Mouse (Mus musculus): ENCODE measurements at regions not wholly inside any gene's neighbourhood (a gene's known extent, or its start where the extent isn't known, plus 50 kb on each side); places are given as distances from the start of the nearest gene placed in this dataset.

- H3K4me3 ChIP-seq (replicated peaks in 1 of 3; ENCODE audit: low read depth in 2 of 3, low read length in 2 of 3, poor library complexity in 1 of 3) = no peak overlapping the region
- H3K36me3 ChIP-seq (replicated peaks in 1 of 2; ENCODE audit: control insufficient read depth in 1 of 2, insufficient read depth in 1 of 2, low read length in 1 of 2) = no peaks in the 10 kb centered on the region
- no peaks in the 10 kb centered on the region for H3K4me1 ChIP-seq (ENCODE audit: control insufficient read depth in 1 of 2, insufficient read depth in 2 of 2)
- in situ Hi-C loops (cut with MboI; ENCODE audit: low pct_ligation_motif_present, low pct_unique_long_range_greater_than_20kb, low sequenced_read_pairs) = no loop called here
- TF ChIP-seq UBTF (IDR thresholded peaks at IDR 0.05; ENCODE audit: low read depth, low read length) (no peak), TCF12 (IDR thresholded peaks at IDR 0.05; ENCODE audit: low read depth, low read length) (no peak), JUN (IDR thresholded peaks at IDR 0.05; ENCODE audit: insufficient read depth, low read depth, low read length) (no peak), USF1 (IDR thresholded peaks at IDR 0.05; ENCODE audit: low read depth, low read length) (no peak), CTCF (conservative IDR thresholded peaks at IDR 0.05 in 1 of 2, IDR thresholded peaks at IDR 0.05 in 1 of 2; ENCODE audit: low read depth in 2 of 2, low read length in 2 of 2) (no peak), JUND (conservative IDR thresholded peaks at IDR 0.05; ENCODE audit: low read depth, low read length) (no peak), CHD2 (IDR thresholded peaks at IDR 0.05; ENCODE audit: low read length) (no peak), HCFC1 (IDR thresholded peaks at IDR 0.05; ENCODE audit: low read depth, low read length) (no peak), POLR2AphosphoS2 (IDR thresholded peaks at IDR 0.05; ENCODE audit: low read depth, low read length) (no peak), EP300 (IDR thresholded peaks at IDR 0.05; ENCODE audit: low read length) (no peak), TBP (conservative IDR thresholded peaks at IDR 0.05; ENCODE audit: low read depth, low read length) (no peak)
- H3K27me3 ChIP-seq (replicated peaks) = no peaks in the 10 kb centered on the region
- H3K9ac ChIP-seq (ENCODE audit: insufficient read depth, low read depth) = no peak overlapping the region
- H3K79me2 ChIP-seq (replicated peaks; ENCODE audit: control insufficient read depth, extremely low read depth, insufficient read depth, poor library complexity, severe bottlenecking) = no peaks in the 10 kb centered on the region
- dilution Hi-C loops (cut with MboI; ENCODE audit: extremely low pct_ligation_motif_present, extremely low pct_unique_long_range_greater_than_20kb, low sequenced_read_pairs) = no loop called here
- H3K27ac ChIP-seq (ENCODE audit: insufficient read depth, low read depth) = no peak overlapping the region
- no peak overlapping the region for H3K4me2 ChIP-seq (ENCODE audit: insufficient read depth, low read depth, poor library complexity, severe bottlenecking)
- DNase-seq (ENCODE audit: extremely low read depth) = no peak
- H3K9me3 ChIP-seq (replicated peaks; ENCODE audit: low read length) = peaks cover 74% of the 10 kb centered on the region
Observed at GRCm38 (mm10) chr8:8942991-8943390, 252.7 kb upstream of the Arglu1 start.

GRCm38 (mm10) chr8:8940899-8941298, 250.6 kb upstream of the Arglu1 start:
- H3K79me2 ChIP-seq (replicated peaks; ENCODE audit: control insufficient read depth, extremely low read depth, insufficient read depth, poor library complexity, severe bottlenecking) = no peaks in the 10 kb centered on the region
- TF ChIP-seq USF2 (conservative IDR thresholded peaks at IDR 0.05; ENCODE audit: low read depth, low read length) (no peak), USF1 (IDR thresholded peaks at IDR 0.05; ENCODE audit: low read depth, low read length) (no peak), MAFK (IDR thresholded peaks at IDR 0.05; ENCODE audit: insufficient replicate concordance, low read length) (no peak), MAZ (IDR thresholded peaks at IDR 0.05; ENCODE audit: low read depth, low read length) (no peak)
- no peak for DNase-seq (ENCODE audit: extremely low read depth)
- no peak overlapping the region for H3K4me2 ChIP-seq (ENCODE audit: insufficient read depth, low read depth, poor library complexity, severe bottlenecking)
- H3K27ac ChIP-seq (ENCODE audit: insufficient read depth, low read depth) = no peak overlapping the region
- H3K4me3 ChIP-seq (replicated peaks in 1 of 3; ENCODE audit: low read depth in 2 of 3, low read length in 2 of 3, poor library complexity in 1 of 3) = no peak overlapping the region
- H3K9ac ChIP-seq (ENCODE audit: insufficient read depth, low read depth) = no peak overlapping the region
- H3K4me1 ChIP-seq (ENCODE audit: control insufficient read depth in 1 of 2, insufficient read depth in 2 of 2) = no peaks in the 10 kb centered on the region
- peaks cover 72% of the 10 kb centered on the region for H3K9me3 ChIP-seq (replicated peaks; ENCODE audit: low read length)
- dilution Hi-C loops (cut with MboI; ENCODE audit: extremely low pct_ligation_motif_present, extremely low pct_unique_long_range_greater_than_20kb, low sequenced_read_pairs) (no loop called here), in situ Hi-C loops (cut with MboI; ENCODE audit: low pct_ligation_motif_present, low pct_unique_long_range_greater_than_20kb, low sequenced_read_pairs) (no loop called here)
- no peaks in the 10 kb centered on the region for H3K27me3 ChIP-seq (replicated peaks)
- H3K36me3 ChIP-seq (replicated peaks in 1 of 2; ENCODE audit: control insufficient read depth in 1 of 2, insufficient read depth in 1 of 2, low read length in 1 of 2) = no peaks in the 10 kb centered on the region

- Histone ChIP-seq H3K4me1 (ENCODE audit: control insufficient read depth in 1 of 2, insufficient read depth in 2 of 2) (no peaks in the 10 kb centered on the region), H3K27ac (ENCODE audit: insufficient read depth, low read depth) (no peak overlapping the region), H3K79me2 (replicated peaks; ENCODE audit: control insufficient read depth, extremely low read depth, insufficient read depth, poor library complexity, severe bottlenecking) (no peaks in the 10 kb centered on the region), H3K4me2 (ENCODE audit: insufficient read depth, low read depth, poor library complexity, severe bottlenecking) (no peak overlapping the region), H3K4me3 (replicated peaks in 1 of 3; ENCODE audit: low read depth in 2 of 3, low read length in 2 of 3, poor library complexity in 1 of 3) (no peak overlapping the region), H3K9me3 (replicated peaks; ENCODE audit: low read length) (peaks cover 67% of the 10 kb centered on the region), H3K27me3 (replicated peaks) (no peaks in the 10 kb centered on the region), H3K9ac (ENCODE audit: insufficient read depth, low read depth) (no peak overlapping the region), H3K36me3 (replicated peaks in 1 of 2; ENCODE audit: control insufficient read depth in 1 of 2, insufficient read depth in 1 of 2, low read length in 1 of 2) (no peaks in the 10 kb centered on the region)
- TF ChIP-seq SMC3 (IDR thresholded peaks at IDR 0.05; ENCODE audit: low read depth, low read length) = no peak
- dilution Hi-C loops (cut with MboI; ENCODE audit: extremely low pct_ligation_motif_present, extremely low pct_unique_long_range_greater_than_20kb, low sequenced_read_pairs) = no loop called here
- no peak for DNase-seq (ENCODE audit: extremely low read depth)
- in situ Hi-C loops (cut with MboI; ENCODE audit: low pct_ligation_motif_present, low pct_unique_long_range_greater_than_20kb, low sequenced_read_pairs) = no loop called here
Observed at GRCm38 (mm10) chr8:8938536-8938935, 248.2 kb upstream of the Arglu1 start.

Measured in CH12.LX (cell line).